In genomic region chr1:190796745-190797482, GRCm38 (mm10) we compare ENCODE assay signal across 8 mouse cellular contexts.
DNase-seq lines count a peak whose midpoint lies in the region; ATAC-seq lines count a peak whose summit lies in the region.

No protein-coding gene starts in this region.

- ATAC-seq in hindbrain, embryonic 12.5 days (ENCODE audit: low FRiP score): no peak
- peak; percentile 57 for ATAC-seq in forebrain, embryonic 16.5 days
- 0 out of 2 replicates have a peak, but pooled peaks have one; percentile 16 for ATAC-seq in monocyte, adult 5-6 weeks (replicated peaks; ENCODE audit: insufficient number of reproducible peaks, low FRiP score, low TSS enrichment, poor library complexity, severe bottlenecking)

- peak overlapping the region; percentile 45; the same call in 1 of the 2 replicates for H3K27ac ChIP-seq in hindbrain, embryonic 10.5 days
- H3K27ac ChIP-seq in hindbrain, embryonic 12.5 days: no peak overlapping the region
- no peak overlapping the region for H3K27ac ChIP-seq in forebrain, embryonic 16.5 days (ENCODE audit: low read length)

- no peaks in the 10 kb centered on the region for H3K27me3 ChIP-seq in hindbrain, embryonic 10.5 days (ENCODE audit: insufficient read depth, poor library complexity, severe bottlenecking)
- no peaks in the 10 kb centered on the region for H3K27me3 ChIP-seq in hindbrain, embryonic 12.5 days
- no peaks in the 10 kb centered on the region for H3K27me3 ChIP-seq in forebrain, embryonic 16.5 days (replicated peaks; ENCODE audit: control insufficient read depth, insufficient read depth, low read length)

- peaks cover 16% of the 10 kb centered on the region for H3K36me3 ChIP-seq in hindbrain, embryonic 10.5 days
- peaks cover 25% of the 10 kb centered on the region for H3K36me3 ChIP-seq in hindbrain, embryonic 12.5 days
- peaks cover 2% of the 10 kb centered on the region; the same call in 1 of the 2 replicates for H3K36me3 ChIP-seq in forebrain, embryonic 16.5 days (ENCODE audit: control insufficient read depth, insufficient read depth)

- no peak overlapping the region for H3K4me3 ChIP-seq in hindbrain, embryonic 10.5 days
- no peak overlapping the region for H3K4me3 ChIP-seq in hindbrain, embryonic 12.5 days
- H3K4me3 ChIP-seq in forebrain, embryonic 16.5 days (replicated peaks; ENCODE audit: low read length): no peak overlapping the region

- H3K9ac ChIP-seq in hindbrain, embryonic 12.5 days: no peak overlapping the region
- no peak overlapping the region for H3K9ac ChIP-seq in forebrain, embryonic 16.5 days (replicated peaks; ENCODE audit: low read depth, low read length)

- no peak overlapping the region for H3K4me2 ChIP-seq in hindbrain, embryonic 12.5 days (replicated peaks)
- H3K4me2 ChIP-seq in forebrain, embryonic 16.5 days (ENCODE audit: low read length): no peak overlapping the region

- 36% methylated on average over 7 of the region's 7 CpGs for WGBS in hindbrain, embryonic 10.5 days
- 39% methylated on average over 7 of the region's 7 CpGs for WGBS in hindbrain, embryonic 12.5 days
- 18% methylated on average over 7 of the region's 7 CpGs for WGBS in forebrain, embryonic 16.5 days

- H3K9me3 ChIP-seq in hindbrain, embryonic 10.5 days: no peaks in the 10 kb centered on the region
- no peaks in the 10 kb centered on the region for H3K9me3 ChIP-seq in hindbrain, embryonic 12.5 days (replicated peaks)
- no peaks in the 10 kb centered on the region for H3K9me3 ChIP-seq in forebrain, embryonic 16.5 days (ENCODE audit: control insufficient read depth, low read length)

- peak; percentile 44 for DNase-seq in hindbrain, embryonic 10.5 days (ENCODE audit: low spot score)
- peak; percentile 46 for DNase-seq in cerebellum, adult 11 months
- DNase-seq in kidney, adult 18-20 months: peak; percentile 52
- DNase-seq in liver: peak; percentile 42
- no peak for DNase-seq in gastrocnemius, adult 8-10 months (ENCODE audit: low spot score in 2 of 2)

- peaks cover 14% of the 10 kb centered on the region for H3K4me1 ChIP-seq in hindbrain, embryonic 10.5 days (replicated peaks)
- peaks cover 16% of the 10 kb centered on the region for H3K4me1 ChIP-seq in hindbrain, embryonic 12.5 days
- peaks cover 11% of the 10 kb centered on the region for H3K4me1 ChIP-seq in forebrain, embryonic 16.5 days (replicated peaks; ENCODE audit: control insufficient read depth, insufficient read depth, low read length)

Comparison
In these comparisons a context has a peak if more than half of its experiments do, and no peak if none do; other contexts are left out.
1. DNase-seq: peak in hindbrain, embryonic 10.5 days (single experiment), cerebellum, adult 11 months (single experiment), kidney, adult 18-20 months (single experiment) and liver (single experiment); none in gastrocnemius, adult 8-10 months (0 of 2).